Mouse (Mus musculus) Muller cell, postnatal 12 days (primary cell): Measurements from ENCODE around the gene Llgl2.

ENCODE experiments used
- DNase-seq: peaks from one replicate; pipeline ENCODE4 v3.0.0-alpha.2; 2015; ENCODE audit errors: inconsistent ontology term

Llgl2 gene

GRCm38 (mm10) chr11:115903384-115904230 is 79.8 kb downstream of the Llgl2 start:
- DNase-seq, result no peak

DNA sequence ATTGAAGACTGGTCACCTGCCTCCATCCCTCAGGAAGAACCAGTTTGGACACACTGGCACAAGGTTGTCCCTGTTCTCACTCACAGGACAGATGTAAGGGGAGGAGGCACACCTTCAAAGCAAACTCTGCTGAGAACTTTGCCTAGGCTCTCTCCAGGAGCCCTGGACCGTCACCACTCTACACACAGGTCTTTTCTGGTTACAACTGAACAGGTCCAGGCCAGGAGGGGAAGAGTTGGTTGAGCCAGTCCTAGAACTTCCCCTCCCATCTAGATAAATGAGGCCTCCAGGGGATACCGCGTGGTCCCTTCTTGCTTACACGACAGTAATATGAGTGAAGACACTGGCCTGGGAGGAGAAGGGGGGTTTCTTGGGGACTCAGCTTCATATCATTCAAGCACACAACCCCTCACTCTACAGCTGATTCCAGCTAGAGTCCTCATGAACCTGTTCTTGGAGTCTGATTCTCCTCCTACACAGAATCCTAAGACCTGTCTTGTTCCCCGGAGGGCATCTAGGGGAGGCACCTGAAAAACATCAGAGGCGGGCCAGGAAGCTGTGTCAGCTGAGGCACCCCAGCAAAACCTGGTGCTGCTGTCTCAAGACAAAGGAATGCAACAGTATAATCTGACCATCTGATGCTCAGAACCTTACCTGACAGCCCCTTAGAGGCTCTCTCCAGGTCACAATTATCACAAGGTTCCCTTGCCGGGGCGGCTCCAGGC is 80.5 kb downstream of the Llgl2 start:
- DNase-seq, result no peak
